Mouse (Mus musculus): ENCODE measurements at regions not wholly inside any gene's neighbourhood (a gene's known extent, or its start where the extent isn't known, plus 50 kb on each side); places are given as distances from the start of the nearest gene placed in this dataset.
A peak's percentile ranks its signal among the peaks of the same experiment; 100 is the strongest.

DNA sequence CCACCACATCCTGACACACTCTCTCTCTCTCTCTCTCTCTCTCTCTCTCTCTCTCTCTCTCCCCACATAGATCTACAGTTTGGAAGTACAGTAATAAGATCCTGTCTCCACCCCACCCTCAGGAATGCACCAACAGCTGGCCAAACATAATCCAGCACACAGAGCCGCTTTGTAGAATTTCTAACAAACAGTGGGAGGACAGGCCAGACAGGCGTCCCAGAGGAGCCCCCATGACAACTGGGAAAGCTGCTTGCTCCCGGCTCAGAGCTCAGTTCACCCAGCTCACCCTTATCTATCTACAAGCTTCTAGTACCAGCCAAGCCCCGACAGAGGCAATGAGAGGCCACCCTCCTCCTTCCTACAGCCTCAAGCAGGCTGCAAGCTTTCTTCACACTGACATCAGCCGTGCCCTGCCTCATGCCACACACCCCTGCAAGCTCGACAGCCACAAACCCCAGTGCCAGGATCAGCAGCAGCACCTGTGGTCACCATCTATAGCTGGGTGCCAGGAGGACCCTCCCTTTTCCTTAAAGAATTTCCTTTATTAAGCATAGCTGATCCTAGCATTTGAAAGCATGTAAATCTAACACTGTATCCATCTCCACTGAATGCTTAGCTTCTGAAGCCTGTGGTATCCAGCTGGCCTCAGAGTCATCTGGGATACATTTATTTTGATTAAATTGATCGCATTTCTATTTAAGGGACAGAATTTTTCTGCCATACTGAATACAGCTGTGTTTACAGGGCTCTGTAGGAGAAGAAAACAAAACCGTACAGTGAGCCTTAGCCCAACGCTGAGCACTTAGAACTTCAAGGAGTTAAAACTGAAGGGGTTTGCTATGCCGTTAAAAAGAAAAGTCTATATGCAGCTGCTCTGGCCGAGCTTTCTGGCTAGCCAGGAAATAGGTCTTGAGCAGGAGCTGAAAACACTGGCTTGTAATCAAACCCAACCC lies 160.9 kb downstream of the Gm11361 start:
- DNase-seq (ENCODE audit: low spot score in 2 of 2) = peak; percentile 57 to 58

DNA sequence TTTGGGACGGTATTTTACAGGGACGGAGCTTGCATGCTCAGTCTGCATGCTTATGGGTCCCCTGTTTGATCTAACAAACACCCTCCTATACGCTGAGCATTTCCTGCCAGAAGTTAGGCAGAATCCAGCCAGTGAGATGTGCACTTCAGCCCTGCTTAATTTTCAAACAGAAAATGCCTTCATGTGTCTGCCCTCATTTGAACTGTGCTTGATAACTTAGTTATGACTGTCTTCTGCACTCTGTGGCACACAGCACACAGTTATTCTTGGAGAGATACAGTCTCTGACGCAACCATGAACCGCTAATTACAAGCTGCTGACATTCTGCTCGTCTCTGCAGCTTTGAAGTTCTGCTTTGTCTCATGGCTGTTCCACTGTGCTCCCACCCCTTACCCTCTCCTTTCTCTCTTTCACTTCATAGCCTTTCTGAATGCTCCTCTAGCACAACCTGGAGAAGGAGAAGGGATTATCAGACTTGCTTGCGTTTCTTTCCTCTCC lies 160.2 kb downstream of the Gm11361 start:
- DNase-seq (ENCODE audit: low spot score in 2 of 2) = peak; percentile 39 to 54

DNA sequence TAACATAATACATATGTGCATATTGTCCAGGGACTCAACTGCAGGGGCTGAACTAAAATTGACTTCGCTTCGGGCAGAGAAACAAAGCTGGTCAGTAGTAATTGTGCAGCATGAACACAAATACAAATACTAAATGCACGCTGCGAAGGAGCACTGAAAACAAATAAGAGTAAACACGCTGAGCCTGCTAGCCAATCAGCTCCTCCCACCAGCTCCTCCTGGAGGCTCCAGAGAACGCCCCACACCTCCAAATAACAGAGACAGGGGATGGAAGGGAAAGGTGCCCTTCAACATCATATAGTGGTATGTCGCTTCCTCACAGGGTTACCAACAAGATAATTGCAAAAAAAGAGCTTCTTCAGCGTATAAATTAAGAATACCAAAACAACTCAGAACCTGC lies 159.6 kb downstream of the Gm11361 start:
- peak; percentile 32 to 45 for DNase-seq (ENCODE audit: low spot score in 2 of 2)

DNA sequence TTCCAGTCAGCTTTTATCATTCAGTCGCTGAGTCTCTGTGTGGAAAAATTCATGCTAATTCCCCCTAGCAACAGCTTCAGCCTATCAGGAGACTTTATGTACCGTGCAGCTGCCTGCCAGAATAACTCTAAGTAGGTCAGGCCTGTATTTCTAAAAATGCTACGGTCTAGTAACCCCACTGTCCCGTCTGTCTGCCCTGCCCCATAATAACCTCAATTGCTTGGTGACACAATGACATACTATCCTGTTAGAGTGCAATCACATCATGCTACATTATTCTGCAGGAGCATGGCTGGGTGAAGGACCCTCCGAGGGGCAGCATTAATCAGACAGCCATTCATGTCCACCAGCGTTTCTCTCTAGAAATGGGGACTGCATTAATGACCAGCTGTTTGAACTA lies 158.9 kb downstream of the Gm11361 start:
- DNase-seq (ENCODE audit: low spot score in 2 of 2) = peak; percentile 53 to 67

DNA sequence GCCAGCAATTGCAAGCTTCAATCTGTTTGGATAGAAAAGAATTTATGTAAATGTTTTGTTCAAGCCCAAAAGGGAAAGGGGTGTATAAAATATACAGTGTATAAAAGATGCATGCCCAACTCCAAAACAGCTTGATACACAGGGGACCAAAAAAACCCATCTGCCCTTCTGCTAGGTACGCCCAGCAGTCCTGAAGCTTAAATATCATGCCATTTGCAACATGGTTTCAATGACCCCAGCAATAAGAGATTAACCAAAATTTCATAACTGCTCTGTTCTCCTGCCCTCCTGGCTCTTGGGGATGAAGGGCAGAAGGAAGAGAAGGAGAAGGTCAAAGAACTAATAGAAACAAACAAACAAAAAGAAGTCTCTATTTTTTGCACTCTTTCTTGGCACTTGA lies 158.4 kb downstream of the Gm11361 start:
- no peak for DNase-seq (ENCODE audit: low spot score in 2 of 2)

DNA sequence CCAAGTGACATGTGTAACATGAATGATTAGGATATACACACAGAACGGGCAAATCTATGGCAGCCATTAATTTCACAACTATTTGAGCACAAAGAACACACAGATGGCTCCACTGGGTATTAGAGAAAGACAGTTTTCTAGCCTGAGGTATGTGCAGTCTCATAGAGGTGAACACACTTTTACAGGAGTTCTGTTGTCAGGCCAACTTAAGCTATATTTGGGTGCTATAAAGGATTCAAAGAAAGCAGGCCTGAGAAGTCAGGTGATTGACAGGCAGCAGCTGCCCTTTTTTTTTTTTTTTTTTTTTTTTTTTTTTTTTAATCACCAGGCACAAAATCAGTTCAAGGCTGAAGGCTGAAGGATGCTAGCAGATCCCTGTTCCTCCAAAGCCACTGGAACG lies 153.0 kb downstream of the Gm11361 start:
- no peak for DNase-seq (ENCODE audit: low spot score in 2 of 2)

DNA sequence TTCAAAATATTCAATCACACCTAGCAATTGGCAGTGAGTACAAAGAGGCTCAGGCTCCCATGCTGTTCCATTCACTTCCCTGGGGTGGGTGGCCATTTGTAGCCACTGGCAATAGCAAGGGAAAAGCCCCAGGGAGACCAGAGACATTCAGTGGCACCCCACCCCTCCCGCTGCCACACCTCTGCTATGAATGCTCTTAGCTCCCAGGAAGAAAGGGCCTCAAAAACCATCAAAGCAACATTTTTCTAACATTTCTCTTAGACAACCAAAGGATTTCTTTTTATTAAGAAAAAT lies 152.2 kb downstream of the Gm11361 start:
- no peak for DNase-seq (ENCODE audit: low spot score in 2 of 2)

DNA sequence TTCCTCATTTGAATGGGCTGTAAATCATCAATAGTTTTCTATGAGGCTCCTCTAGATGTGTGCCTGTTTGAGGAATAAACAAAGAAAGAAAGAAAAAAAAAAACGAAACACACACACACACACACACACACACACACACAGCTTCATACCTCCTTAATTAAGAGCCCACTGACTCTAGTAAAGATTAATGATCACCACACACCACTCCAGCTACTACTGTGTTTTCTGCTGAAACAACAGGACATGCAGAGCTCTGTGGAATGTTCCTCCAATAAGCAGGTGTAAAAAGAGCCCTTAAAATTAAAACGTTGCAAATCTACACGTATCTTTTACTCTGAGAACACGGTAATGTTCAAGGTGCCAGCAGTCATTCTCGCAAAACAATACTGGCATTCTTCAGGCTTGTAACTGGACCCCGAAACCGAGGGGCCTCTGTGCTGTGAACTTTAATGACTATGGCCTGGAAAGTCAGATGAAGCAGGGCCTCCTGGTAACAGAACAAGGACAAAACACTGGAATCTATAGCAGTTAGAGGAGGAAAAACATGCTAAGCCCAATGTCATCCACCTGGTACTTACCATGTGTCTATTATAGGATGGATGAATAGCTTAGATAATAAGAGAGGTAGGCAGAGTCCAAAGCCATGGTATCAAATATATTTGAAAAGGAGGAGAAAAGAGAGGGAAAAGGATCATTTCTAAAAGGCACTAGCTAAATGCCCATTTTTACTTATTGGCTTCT lies 151.7 kb downstream of the Gm11361 start:
- no peak for DNase-seq (ENCODE audit: low spot score in 2 of 2)

DNA sequence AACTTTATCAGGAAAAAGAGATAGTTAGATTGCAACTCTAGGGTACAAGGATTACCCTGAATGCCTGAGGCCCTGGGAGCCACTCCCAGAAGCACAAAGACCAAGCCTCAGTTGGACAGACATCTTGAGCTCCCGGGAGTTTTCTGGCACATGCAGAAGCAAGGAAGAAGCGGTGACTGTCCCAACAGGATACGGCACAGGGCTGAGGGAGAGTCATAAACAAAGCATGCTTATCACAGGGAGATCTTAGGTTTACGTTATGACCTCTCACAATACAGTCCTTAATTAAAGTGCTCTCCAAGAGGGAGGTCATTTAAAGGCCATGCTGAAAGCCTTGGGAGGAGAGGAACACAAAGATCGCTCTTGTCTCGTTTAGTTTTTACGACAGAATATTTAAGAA lies 143.1 kb downstream of the Gm11361 start:
- no peak for DNase-seq (ENCODE audit: low spot score in 2 of 2)

Small RNA genes lying in the stretch of these regions (microRNA-seq; reads per million reads assigned to microRNA genes)
- 0 reads per million in 2 experiments for gene Mir6368
